Mouse (Mus musculus) hindbrain, postnatal 0 days (tissue): ENCODE results near the gene Cep57l1. TPM values are rescaled to one million over a fixed set of nuclear protein-coding genes. Genes with fewer than 3 reads are reported as not detected.

Experiments used
- ATAC-seq: fragments of 200-750 bp; cut with Nextera tagmentation; 2 replicates; pipeline ENCODE4 v1.8.0; 2017; ENCODE audit warnings: mild to moderate bottlenecking, moderate TSS enrichment, moderate library complexity
- DNase-seq: peaks from one replicate; pipeline ENCODE4 v3.0.0-alpha.2; 2015; ENCODE audit warnings: low spot score
- H3K27ac ChIP-seq: fragments of 300-500 bp; sonication (generic); 2 replicates; pipeline ENCODE4 v1.5.1; 2014; ENCODE audit warnings: mild to moderate bottlenecking
- H3K27me3 ChIP-seq: fragments of 300-500 bp; sonication (generic); 2 replicates; pipeline ENCODE4 v1.6.1; 2014; ENCODE audit warnings: low read length, mixed read lengths; ENCODE audit not compliant: insufficient read depth
- H3K36me3 ChIP-seq: fragments of 300-500 bp; sonication (generic); 2 replicates; pipeline ENCODE4 v1.6.1; 2014; ENCODE audit warnings: low read length, mixed read lengths; ENCODE audit not compliant: insufficient read depth
- H3K4me1 ChIP-seq: fragments of 300-500 bp; sonication (generic); 2 replicates; pipeline ENCODE4 v1.6.1; 2014; ENCODE audit warnings: antibody characterized with exemption, low read length, mixed read lengths; ENCODE audit not compliant: insufficient read depth
- H3K4me2 ChIP-seq: fragments of 300-500 bp; sonication (generic); 2 replicates; pipeline ENCODE4 v1.6.1; 2014; ENCODE audit warnings: low read depth, mild to moderate bottlenecking, low read length, moderate library complexity, mixed read lengths
- H3K4me3 ChIP-seq: fragments of 300-500 bp; sonication (generic); 2 replicates; pipeline ENCODE4 v1.5.1; 2014; ENCODE audit warnings: low read length
- H3K9ac ChIP-seq: fragments of 300-500 bp; sonication (generic); replicated peaks from 2 replicates; pipeline ENCODE4 v1.6.1; 2014; ENCODE audit warnings: mild to moderate bottlenecking, low read length, moderate library complexity, mixed read lengths
- H3K9me3 ChIP-seq: fragments of 300-500 bp; sonication (generic); 2 replicates; pipeline ENCODE4 v1.6.1; 2016; ENCODE audit warnings: low read length, mixed read lengths
- CTCF ChIP-seq: IDR thresholded peaks from 2 replicates; pipeline ENCODE4 v1.5.1; 2016; ENCODE audit warnings: antibody characterized with exemption, control low read depth, low read depth
- WGBS: fragments of 180-500 bp; shearing (Covaris S2); extraction: QIAGEN DNeasy Blood & Tissue Kit; methylation state at CpG from one replicate; pipeline ENCODE4 v1.1.7; 2014; 5-methylcytosine and 5-hydroxymethylcytosine counted together
- polyA plus RNA-seq: library from polyadenylated mRNA; unstranded; fragments of >200 nt; fragmentation: Nextera tagmentation; extraction: Ambion mirVana; gene quantifications from 2 replicates; pipeline ENCODE4 v1.2.1, GENCODE M21; 2015
- total RNA-seq: library from RNA; depleted of rRNA; stranded (reverse); fragments of >200 nt; gene quantifications from 2 replicates; pipeline ENCODE4 v1.2.3, GENCODE M21; 2014

The Cep57l1 gene
- total and polyA plus RNA-seq, 2 experiments from 2014 or later: 8.0 to 11.6 TPM

GRCm38 (mm10) chr10:41730746-41731145 lies 78.9 kb downstream of the Cep57l1 start:
- H3K27me3 ChIP-seq: no peaks in the 10 kb centered on the region
- no peak for TF ChIP-seq CTCF
- no peaks in the 10 kb centered on the region for H3K9me3 ChIP-seq
- ATAC-seq (no peak), DNase-seq (no peak)
- no peaks in the 10 kb centered on the region for H3K4me1 ChIP-seq
- H3K4me3 ChIP-seq: no peak overlapping the region
- 92% methylated on average over 10 of the region's 10 CpGs for WGBS
- no peak overlapping the region for H3K27ac ChIP-seq
- H3K9ac ChIP-seq: no peak overlapping the region
- no peaks in the 10 kb centered on the region for H3K36me3 ChIP-seq
- H3K4me2 ChIP-seq: no peak overlapping the region

- ATAC-seq: no peak
- Histone ChIP-seq H3K4me1 (no peaks in the 10 kb centered on the region), H3K4me2 (no peak overlapping the region), H3K27ac (no peak overlapping the region), H3K27me3 (no peaks in the 10 kb centered on the region), H3K9ac (no peak overlapping the region), H3K4me3 (no peak overlapping the region), H3K9me3 (no peaks in the 10 kb centered on the region), H3K36me3 (no peaks in the 10 kb centered on the region)
- 80% methylated on average over 9 of the region's 9 CpGs for WGBS
- DNase-seq: no peak
- no peak for TF ChIP-seq CTCF
These were observed 83.5 kb downstream of the Cep57l1 start for GRCm38 (mm10) chr10:41726215-41726614.

- Histone ChIP-seq H3K9me3 (no peaks in the 10 kb centered on the region), H3K27ac (no peak overlapping the region), H3K4me2 (no peak overlapping the region), H3K36me3 (no peaks in the 10 kb centered on the region), H3K9ac (no peak overlapping the region), H3K27me3 (no peaks in the 10 kb centered on the region), H3K4me3 (no peak overlapping the region), H3K4me1 (peaks cover 4% of the 10 kb centered on the region; the same call in 1 of the 2 replicates)
- 53% methylated on average over 9 of the region's 9 CpGs for WGBS
- no peak for ATAC-seq
- TF ChIP-seq CTCF: no peak
- DNase-seq: peak; percentile 28
These were observed 90.1 kb downstream of the Cep57l1 start for GRCm38 (mm10) chr10:41719587-41719986.

GRCm38 (mm10) chr10:41716029-41716897 lies 93.4 kb downstream of the Cep57l1 start, which contains the start of gene Ccdc162:
Ccdc162 (minus strand) TSS chr10:41716634.
- 24% methylated on average over 15 of the region's 15 CpGs for WGBS
- peak; percentile 72 for DNase-seq
- H3K9me3 ChIP-seq: no peaks in the 10 kb centered on the region
- H3K4me1 ChIP-seq: peaks cover 4% of the 10 kb centered on the region; the same call in 1 of the 2 replicates
- H3K27ac ChIP-seq: peak within 1 kb of the TSS; percentile 54
- peak within 1 kb of the TSS; percentile 52 for H3K4me2 ChIP-seq
- ATAC-seq: peak; percentile 80
- no peak for TF ChIP-seq CTCF
- H3K27me3 ChIP-seq: no peaks in the 10 kb centered on the region
- H3K4me3 ChIP-seq: peak within 1 kb of the TSS; percentile 21
- H3K9ac ChIP-seq: no peak within 1 kb of the TSS
- no peaks in the 10 kb centered on the region for H3K36me3 ChIP-seq

- peak overlapping the region; percentile 21 for H3K4me3 ChIP-seq
- no peak overlapping the region for H3K9ac ChIP-seq
- WGBS: 36% methylated on average over 14 of the region's 14 CpGs
- DNase-seq (peak; percentile 46), ATAC-seq (peak; percentile 39)
- no peaks in the 10 kb centered on the region for H3K27me3 ChIP-seq
- peaks cover 4% of the 10 kb centered on the region; the same call in 1 of the 2 replicates for H3K4me1 ChIP-seq
- no peak for TF ChIP-seq CTCF
- no peaks in the 10 kb centered on the region for H3K9me3 ChIP-seq
- H3K36me3 ChIP-seq: no peaks in the 10 kb centered on the region
- peak overlapping the region; percentile 11 for H3K27ac ChIP-seq
- peak overlapping the region; percentile 52 for H3K4me2 ChIP-seq
These were observed 94.1 kb downstream of the Cep57l1 start for GRCm38 (mm10) chr10:41715557-41715956.

GRCm38 (mm10) chr10:41711467-41711866 lies 98.2 kb downstream of the Cep57l1 start:
- Histone ChIP-seq H3K4me2 (no peak overlapping the region), H3K36me3 (no peaks in the 10 kb centered on the region), H3K9ac (no peak overlapping the region), H3K27ac (no peak overlapping the region), H3K9me3 (no peaks in the 10 kb centered on the region), H3K27me3 (no peaks in the 10 kb centered on the region), H3K4me1 (peaks cover 4% of the 10 kb centered on the region; the same call in 1 of the 2 replicates), H3K4me3 (no peak overlapping the region)
- DNase-seq (no peak), ATAC-seq (no peak)
- 38% methylated on average over 7 of the region's 7 CpGs for WGBS
- no peak for TF ChIP-seq CTCF

- no peaks in the 10 kb centered on the region for H3K27me3 ChIP-seq
- ATAC-seq (no peak), DNase-seq (no peak)
- no peaks in the 10 kb centered on the region for H3K9me3 ChIP-seq
- no peak for TF ChIP-seq CTCF
- H3K4me2 ChIP-seq: no peak overlapping the region
- no peaks in the 10 kb centered on the region for H3K4me1 ChIP-seq
- no peak overlapping the region for H3K9ac ChIP-seq
- H3K36me3 ChIP-seq: no peaks in the 10 kb centered on the region
- no peak overlapping the region for H3K27ac ChIP-seq
- WGBS: 71% methylated on average over 8 of the region's 8 CpGs
- no peak overlapping the region for H3K4me3 ChIP-seq
These were observed 98.9 kb downstream of the Cep57l1 start for GRCm38 (mm10) chr10:41710773-41711172.
